Mouse (Mus musculus): Measurements from ENCODE around the gene Maz. TPM values are rescaled to one million over a fixed set of nuclear protein-coding genes. Genes with fewer than 3 reads are reported as not detected.

Gene Maz
- polyA plus RNA-seq, 1 experiment from 2014 or later, result 58.7 TPM

GRCm38 (mm10) chr7:127016481-127016485 is 10.6 kb downstream of the Maz start, which contains the start of gene Pagr1b:
Gene Pagr1b, minus strand, starts transcription at chr7:127016484.
- peak within 1 kb of the TSS; percentile 68 for H3K4me3 ChIP-seq (replicated peaks; ENCODE audit: low read depth, low read length)
- H3K27ac ChIP-seq, result peak within 1 kb of the TSS; percentile 95
- TF ChIP-seq CTCF (IDR thresholded peaks at IDR 0.05; ENCODE audit: low read depth), result no peak
- H3K9ac ChIP-seq (ENCODE audit: low read depth, low read length), result peak within 1 kb of the TSS; percentile 82
- H3K36me3 ChIP-seq (ENCODE audit: insufficient read depth, low read length), result 0 out of 2 replicates have a peak, but pooled peaks cover 4% of the 10 kb centered on the region
- H3K9me3 ChIP-seq (replicated peaks; ENCODE audit: low read length), result no peaks in the 10 kb centered on the region
- DNase-seq (ENCODE audit: low spot score) (no peak), ATAC-seq (replicated peaks; ENCODE audit: low FRiP score, low read depth) (no peak)
- peak within 1 kb of the TSS; percentile 79 for H3K4me2 ChIP-seq (ENCODE audit: low read length)
- no peaks in the 10 kb centered on the region for H3K27me3 ChIP-seq (ENCODE audit: insufficient read depth, low read length)
- peaks cover 34% of the 10 kb centered on the region for H3K4me1 ChIP-seq (replicated peaks; ENCODE audit: insufficient read depth, low read length)

DNA sequence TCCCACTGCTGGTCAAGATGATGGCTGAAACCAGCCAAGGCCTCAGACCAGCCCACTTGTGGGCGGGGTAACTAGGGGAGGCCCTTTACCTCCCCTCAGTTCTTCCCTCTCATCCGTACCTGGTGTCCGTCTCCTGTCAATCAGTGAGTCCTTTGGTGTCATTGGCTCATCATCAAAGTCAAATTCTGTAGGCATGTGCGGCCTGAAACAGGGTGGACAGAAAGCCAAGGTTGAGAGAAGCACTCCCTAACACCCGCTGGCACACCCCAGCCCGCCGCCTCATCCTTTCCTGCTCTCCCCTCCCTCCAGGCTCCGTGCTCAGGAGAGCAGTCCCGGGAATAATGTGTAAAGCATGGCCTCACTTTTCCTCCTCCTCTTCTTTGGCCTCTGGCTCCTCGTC is 10.8 kb downstream of the Maz start:
- Histone ChIP-seq H3K9ac (ENCODE audit: low read depth, low read length) (peak overlapping the region; percentile 82), H3K9me3 (replicated peaks; ENCODE audit: low read length) (no peaks in the 10 kb centered on the region), H3K4me2 (ENCODE audit: low read length) (peak overlapping the region; percentile 79), H3K4me3 (replicated peaks; ENCODE audit: low read depth, low read length) (peak overlapping the region; percentile 68), H3K4me1 (replicated peaks; ENCODE audit: insufficient read depth, low read length) (peaks cover 32% of the 10 kb centered on the region; the same call in 1 of the 2 replicates), H3K27me3 (ENCODE audit: insufficient read depth, low read length) (no peaks in the 10 kb centered on the region), H3K36me3 (ENCODE audit: insufficient read depth, low read length) (0 out of 2 replicates have a peak, but pooled peaks cover 4% of the 10 kb centered on the region), H3K27ac (peak overlapping the region; percentile 95)
- TF ChIP-seq CTCF (IDR thresholded peaks at IDR 0.05; ENCODE audit: low read depth), result no peak
- peak; percentile 73 for DNase-seq (ENCODE audit: low spot score)
- under 1% methylated on average over 10 of the region's 10 CpGs for WGBS
- ATAC-seq (replicated peaks; ENCODE audit: low FRiP score, low read depth), result peak; percentile 34

DNA sequence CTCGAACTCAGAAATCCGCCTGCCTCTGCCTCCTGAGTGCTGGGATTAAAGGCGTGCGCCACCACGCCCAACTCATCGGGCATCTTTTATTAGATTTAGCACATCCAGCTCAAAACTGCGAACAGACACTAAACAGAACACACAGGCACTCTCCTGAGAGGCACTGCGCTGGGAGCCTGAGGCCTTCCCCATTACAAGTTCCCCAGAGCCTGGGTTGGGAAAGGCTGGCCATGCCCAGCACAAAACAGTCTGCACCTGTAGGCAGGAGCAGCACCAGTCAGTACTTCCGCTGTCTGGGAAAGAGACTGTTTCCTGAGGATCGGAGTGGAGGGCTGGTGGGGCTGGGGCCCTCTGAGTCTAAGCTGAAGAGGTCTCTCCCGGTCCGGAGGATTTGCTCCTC is 11.8 kb downstream of the Maz start:
- no peak for ATAC-seq (replicated peaks; ENCODE audit: low FRiP score, low read depth)
- H3K9ac ChIP-seq (ENCODE audit: low read depth, low read length), result no peak overlapping the region
- H3K27ac ChIP-seq, result peak overlapping the region; percentile 6; the same call in 1 of the 2 replicates
- no peak for DNase-seq (ENCODE audit: low spot score)
- 93% methylated on average over 12 of the region's 12 CpGs for WGBS
- 0 out of 2 replicates have a peak, but pooled peaks cover 4% of the 10 kb centered on the region for H3K36me3 ChIP-seq (ENCODE audit: insufficient read depth, low read length)
- no peaks in the 10 kb centered on the region for H3K9me3 ChIP-seq (replicated peaks; ENCODE audit: low read length)
- H3K27me3 ChIP-seq (ENCODE audit: insufficient read depth, low read length), result no peaks in the 10 kb centered on the region
- no peak overlapping the region for H3K4me3 ChIP-seq (replicated peaks; ENCODE audit: low read depth, low read length)
- peaks cover 26% of the 10 kb centered on the region; the same call in 1 of the 2 replicates for H3K4me1 ChIP-seq (replicated peaks; ENCODE audit: insufficient read depth, low read length)
- H3K4me2 ChIP-seq (ENCODE audit: low read length), result no peak overlapping the region
- TF ChIP-seq CTCF (IDR thresholded peaks at IDR 0.05; ENCODE audit: low read depth), result no peak

GRCm38 (mm10) chr7:127014320-127014719 is 12.5 kb downstream of the Maz start, which contains the start of gene Mvp:
Gene Mvp, minus strand, starts transcription at chr7:127014621.
- Histone ChIP-seq H3K4me2 (ENCODE audit: low read length) (peak within 1 kb of the TSS; percentile 73), H3K27me3 (ENCODE audit: insufficient read depth, low read length) (no peaks in the 10 kb centered on the region), H3K9me3 (replicated peaks; ENCODE audit: low read length) (no peaks in the 10 kb centered on the region), H3K27ac (peak within 1 kb of the TSS; percentile 31), H3K4me1 (replicated peaks; ENCODE audit: insufficient read depth, low read length) (peaks cover 21% of the 10 kb centered on the region; the same call in 1 of the 2 replicates), H3K4me3 (replicated peaks; ENCODE audit: low read depth, low read length) (peak within 1 kb of the TSS; percentile 47), H3K36me3 (ENCODE audit: insufficient read depth, low read length) (0 out of 2 replicates have a peak, but pooled peaks cover 4% of the 10 kb centered on the region), H3K9ac (ENCODE audit: low read depth, low read length) (peak within 1 kb of the TSS; percentile 70)
- DNase-seq (ENCODE audit: low spot score) (peak; percentile 87), ATAC-seq (replicated peaks; ENCODE audit: low FRiP score, low read depth) (no peak)
- WGBS, result 14% methylated on average over 11 of the region's 11 CpGs
- no peak for TF ChIP-seq CTCF (IDR thresholded peaks at IDR 0.05; ENCODE audit: low read depth)

DNA sequence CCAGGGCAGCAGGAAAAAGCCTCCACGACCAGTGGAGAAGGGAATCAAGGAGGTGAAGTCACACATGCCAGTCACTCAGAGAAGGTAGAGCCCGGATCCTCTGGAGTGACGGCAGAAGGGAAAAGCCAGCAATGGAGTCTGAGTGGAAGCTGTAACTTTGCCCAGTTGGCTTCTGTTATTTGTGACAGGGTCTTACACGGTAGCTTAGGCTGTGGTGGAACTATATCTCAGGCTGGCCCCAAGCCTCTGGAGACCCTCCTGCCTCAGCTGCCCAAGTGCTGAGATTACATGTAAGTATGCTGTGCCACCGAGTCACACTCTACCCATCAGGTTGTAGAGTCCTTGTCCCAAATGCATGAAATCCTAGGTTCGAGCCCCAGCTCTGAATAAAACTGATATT is 13.5 kb downstream of the Maz start:
- WGBS, result 94% methylated on average over 6 of the region's 6 CpGs
- DNase-seq (ENCODE audit: low spot score) (no peak), ATAC-seq (replicated peaks; ENCODE audit: low FRiP score, low read depth) (no peak)
- Histone ChIP-seq H3K9ac (ENCODE audit: low read depth, low read length) (no peak overlapping the region), H3K4me1 (replicated peaks; ENCODE audit: insufficient read depth, low read length) (peaks cover 27% of the 10 kb centered on the region; the same call in 1 of the 2 replicates), H3K4me3 (replicated peaks; ENCODE audit: low read depth, low read length) (no peak overlapping the region), H3K27ac (no peak overlapping the region), H3K36me3 (ENCODE audit: insufficient read depth, low read length) (0 out of 2 replicates have a peak, but pooled peaks cover 4% of the 10 kb centered on the region), H3K4me2 (ENCODE audit: low read length) (peak overlapping the region; percentile 73; the same call in 1 of the 2 replicates), H3K27me3 (ENCODE audit: insufficient read depth, low read length) (no peaks in the 10 kb centered on the region), H3K9me3 (replicated peaks; ENCODE audit: low read length) (no peaks in the 10 kb centered on the region)
- no peak for TF ChIP-seq CTCF (IDR thresholded peaks at IDR 0.05; ENCODE audit: low read depth)

DNA sequence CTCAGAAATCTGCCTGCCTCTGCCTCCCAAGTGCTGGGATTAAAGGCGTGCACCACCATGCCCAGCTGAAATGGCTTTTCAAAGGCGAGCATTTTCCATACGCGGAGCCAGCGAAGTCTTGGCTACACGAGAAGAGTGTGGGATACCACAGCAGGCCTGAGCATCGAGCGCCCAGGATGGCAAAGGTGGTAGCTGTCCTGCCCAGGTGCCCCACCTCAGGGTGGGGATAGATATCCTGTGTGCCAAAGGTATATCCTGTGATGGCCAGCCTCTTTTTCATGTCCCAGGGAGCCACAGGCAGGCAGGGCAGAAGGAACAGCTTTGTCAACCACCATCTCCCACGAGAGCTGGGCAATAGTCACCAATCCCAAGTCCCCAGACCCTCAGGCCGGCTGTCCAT is 14.0 kb downstream of the Maz start:
- H3K4me2 ChIP-seq (ENCODE audit: low read length), result no peak overlapping the region

GRCm38 (mm10) chr7:127012374-127012773 is 14.5 kb downstream of the Maz start:
- Histone ChIP-seq H3K27ac (no peak overlapping the region), H3K4me2 (ENCODE audit: low read length) (no peak overlapping the region), H3K4me1 (replicated peaks; ENCODE audit: insufficient read depth, low read length) (peaks cover 20% of the 10 kb centered on the region; the same call in 1 of the 2 replicates), H3K27me3 (ENCODE audit: insufficient read depth, low read length) (no peaks in the 10 kb centered on the region), H3K36me3 (ENCODE audit: insufficient read depth, low read length) (0 out of 2 replicates have a peak, but pooled peaks cover 4% of the 10 kb centered on the region), H3K4me3 (replicated peaks; ENCODE audit: low read depth, low read length) (no peak overlapping the region), H3K9me3 (replicated peaks; ENCODE audit: low read length) (no peaks in the 10 kb centered on the region), H3K9ac (ENCODE audit: low read depth, low read length) (no peak overlapping the region)
- DNase-seq (ENCODE audit: low spot score) (no peak), ATAC-seq (replicated peaks; ENCODE audit: low FRiP score, low read depth) (no peak)
- WGBS, result 71% methylated on average over 6 of the region's 6 CpGs
- TF ChIP-seq CTCF (IDR thresholded peaks at IDR 0.05; ENCODE audit: low read depth), result no peak

More for the DNA sequence above, 14.0 kb downstream of the Maz start:
- DNase-seq (ENCODE audit: low spot score), result no peak
- no peak overlapping the region for H3K27ac ChIP-seq
- H3K4me1 ChIP-seq (replicated peaks; ENCODE audit: insufficient read depth, low read length), result peaks cover 23% of the 10 kb centered on the region; the same call in 1 of the 2 replicates
- no peak overlapping the region for H3K9ac ChIP-seq (ENCODE audit: low read depth, low read length)
- TF ChIP-seq CTCF (IDR thresholded peaks at IDR 0.05; ENCODE audit: low read depth), result no peak
- no peaks in the 10 kb centered on the region for H3K9me3 ChIP-seq (replicated peaks; ENCODE audit: low read length)
- H3K4me3 ChIP-seq (replicated peaks; ENCODE audit: low read depth, low read length), result no peak overlapping the region
- ATAC-seq (replicated peaks; ENCODE audit: low FRiP score, low read depth), result no peak
- 0 out of 2 replicates have a peak, but pooled peaks cover 4% of the 10 kb centered on the region for H3K36me3 ChIP-seq (ENCODE audit: insufficient read depth, low read length)
- no peaks in the 10 kb centered on the region for H3K27me3 ChIP-seq (ENCODE audit: insufficient read depth, low read length)
- 95% methylated on average over 10 of the region's 10 CpGs for WGBS

Measured in kidney, postnatal 0 days (tissue).